Mouse (Mus musculus): ENCODE measurements around the gene Siglecf. TPM values are rescaled to one million over a fixed set of nuclear protein-coding genes. Genes with fewer than 3 reads are reported as not detected.
"Not testable (repeated sequence)": the region's sequence is repeated elsewhere in the genome, so short reads cannot be mapped to it uniquely, and the experiment has no call there.

Gene Siglecf
- polyA plus RNA-seq, 1 experiment from 2014 or later: 0.98 TPM

DNA sequence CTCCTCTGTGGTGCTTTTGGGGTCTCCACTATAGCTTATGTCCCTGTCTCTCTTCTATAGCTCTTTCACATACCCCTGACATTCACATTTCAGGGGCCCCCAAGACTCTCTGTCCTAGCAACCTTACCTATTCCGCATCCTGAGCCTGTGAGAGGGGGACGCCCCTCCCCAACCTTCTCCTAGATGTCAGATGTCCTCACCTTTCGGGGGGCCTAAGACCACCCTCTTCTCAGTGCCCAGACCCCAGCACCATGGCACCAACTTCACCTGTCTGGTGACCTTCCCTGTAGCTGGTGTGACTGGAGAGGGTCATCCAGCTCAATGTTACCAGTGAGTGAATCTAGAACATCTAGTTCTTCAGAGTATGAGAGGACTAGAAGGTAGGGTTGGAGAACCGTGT lies 6.7 kb upstream of the Siglecf start:
- Histone ChIP-seq H3K4me2 (replicated peaks; ENCODE audit: low read depth, low read length) (no peak overlapping the region), H3K36me3 (ENCODE audit: insufficient read depth, low read length) (no peaks in the 10 kb centered on the region), H3K27ac (ENCODE audit: low read length) (no peak overlapping the region), H3K27me3 (replicated peaks; ENCODE audit: insufficient read depth, low read length) (no peaks in the 10 kb centered on the region), H3K9me3 (ENCODE audit: low read length) (no peaks in the 10 kb centered on the region), H3K4me3 (ENCODE audit: low read depth, low read length) (no peak overlapping the region), H3K9ac (replicated peaks; ENCODE audit: low read depth) (no peak overlapping the region), H3K4me1 (ENCODE audit: insufficient read depth, low read depth, low read length) (no peaks in the 10 kb centered on the region)
- TF ChIP-seq EP300 (IDR thresholded peaks at IDR 0.05) (no peak), CTCF (IDR thresholded peaks at IDR 0.05) (no peak)
- 69% methylated on average over 4 of the region's 4 CpGs for WGBS
- DNase-seq (ENCODE audit: low spot score) (no peak), ATAC-seq (no peak)

DNA sequence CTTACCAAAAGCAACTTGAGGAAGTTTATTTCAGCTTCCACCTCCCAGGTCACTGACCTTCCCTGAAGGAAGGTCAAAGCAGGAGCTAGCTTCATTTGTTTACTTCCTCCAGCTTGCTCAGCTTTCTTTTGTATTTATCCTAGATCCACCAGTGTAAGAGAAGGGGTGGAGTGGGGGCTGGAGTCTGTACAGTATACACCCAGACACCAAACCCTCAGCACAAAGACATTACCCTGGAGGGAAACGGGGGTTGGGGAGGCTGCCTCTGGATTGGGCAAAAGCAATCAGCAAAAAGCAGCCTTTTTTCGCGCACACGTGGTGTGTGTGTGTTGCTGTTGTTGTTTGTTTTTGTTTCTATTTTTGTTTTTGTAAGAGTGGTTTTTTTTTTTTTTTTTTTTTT lies 5.0 kb upstream of the Siglecf start:
- H3K36me3 ChIP-seq (ENCODE audit: insufficient read depth, low read length): no peaks in the 10 kb centered on the region
- TF ChIP-seq CTCF (IDR thresholded peaks at IDR 0.05): no peak
- TF ChIP-seq EP300 (IDR thresholded peaks at IDR 0.05): no peak
- ATAC-seq: no peak

DNA sequence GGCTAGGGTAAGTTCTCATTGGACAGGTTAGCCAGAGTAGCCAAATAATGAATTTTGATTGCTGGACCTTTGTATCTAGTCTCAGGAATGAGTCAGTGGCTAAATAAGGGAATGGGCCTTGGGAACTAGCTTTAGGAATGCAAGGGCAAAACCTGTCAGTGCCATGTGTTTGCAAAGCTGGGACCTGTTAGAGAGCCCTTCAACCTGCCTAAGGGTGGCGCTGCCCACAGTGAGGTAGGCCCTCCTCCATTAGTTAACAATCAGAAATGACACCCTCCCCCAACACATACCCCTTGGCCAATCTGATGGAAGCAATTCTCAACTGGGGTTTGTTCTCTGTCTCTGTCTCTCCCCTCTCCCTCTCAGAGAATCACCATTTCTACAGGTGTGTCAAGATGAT lies 4.6 kb upstream of the Siglecf start:
- DNase-seq (ENCODE audit: low spot score) (no peak), ATAC-seq (no peak)
- Histone ChIP-seq H3K27me3 (replicated peaks; ENCODE audit: insufficient read depth, low read length) (no peaks in the 10 kb centered on the region), H3K9me3 (ENCODE audit: low read length) (no peaks in the 10 kb centered on the region), H3K27ac (ENCODE audit: low read length) (no peak overlapping the region), H3K4me1 (ENCODE audit: insufficient read depth, low read depth, low read length) (no peaks in the 10 kb centered on the region), H3K9ac (replicated peaks; ENCODE audit: low read depth) (no peak overlapping the region), H3K4me3 (ENCODE audit: low read depth, low read length) (no peak overlapping the region), H3K36me3 (ENCODE audit: insufficient read depth, low read length) (no peaks in the 10 kb centered on the region), H3K4me2 (replicated peaks; ENCODE audit: low read depth, low read length) (no peak overlapping the region)
- TF ChIP-seq CTCF (IDR thresholded peaks at IDR 0.05) (no peak), EP300 (IDR thresholded peaks at IDR 0.05) (no peak)
- 60% methylated on average over 1 of the region's 1 CpGs for WGBS

More for the DNA sequence above, 5.0 kb upstream of the Siglecf start:
- Histone ChIP-seq H3K4me3 (ENCODE audit: low read depth, low read length) (no peak overlapping the region), H3K4me1 (ENCODE audit: insufficient read depth, low read depth, low read length) (no peaks in the 10 kb centered on the region), H3K9ac (replicated peaks; ENCODE audit: low read depth) (no peak overlapping the region), H3K27me3 (replicated peaks; ENCODE audit: insufficient read depth, low read length) (no peaks in the 10 kb centered on the region), H3K27ac (ENCODE audit: low read length) (no peak overlapping the region), H3K4me2 (replicated peaks; ENCODE audit: low read depth, low read length) (no peak overlapping the region), H3K9me3 (ENCODE audit: low read length) (no peaks in the 10 kb centered on the region)
- no peak for DNase-seq (ENCODE audit: low spot score)
- 61% methylated on average over 4 of the region's 4 CpGs for WGBS

DNA sequence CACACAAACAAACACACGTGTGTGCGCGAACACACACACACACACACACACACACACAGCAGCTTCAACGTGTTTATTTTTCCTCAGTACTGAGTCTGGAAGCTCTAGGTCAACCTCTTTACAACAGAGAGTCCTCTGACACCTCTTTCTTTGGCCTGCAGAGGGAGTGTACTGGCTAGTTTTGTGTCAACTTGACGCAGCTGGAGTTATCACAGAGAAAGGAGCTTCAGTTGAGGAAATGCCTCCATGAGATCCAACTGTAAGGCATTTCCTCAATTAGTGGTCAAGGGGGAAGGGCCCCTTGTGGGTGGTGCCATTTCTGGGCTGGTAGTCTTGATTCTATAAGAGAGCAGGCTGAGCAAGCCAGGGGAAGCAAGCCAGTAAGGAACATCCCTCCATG lies 1.5 kb upstream of the Siglecf start:
- WGBS: 61% methylated on average over 5 of the region's 5 CpGs
- ATAC-seq; DNase-seq (ENCODE audit: low spot score): not testable (repeated sequence)

DNA sequence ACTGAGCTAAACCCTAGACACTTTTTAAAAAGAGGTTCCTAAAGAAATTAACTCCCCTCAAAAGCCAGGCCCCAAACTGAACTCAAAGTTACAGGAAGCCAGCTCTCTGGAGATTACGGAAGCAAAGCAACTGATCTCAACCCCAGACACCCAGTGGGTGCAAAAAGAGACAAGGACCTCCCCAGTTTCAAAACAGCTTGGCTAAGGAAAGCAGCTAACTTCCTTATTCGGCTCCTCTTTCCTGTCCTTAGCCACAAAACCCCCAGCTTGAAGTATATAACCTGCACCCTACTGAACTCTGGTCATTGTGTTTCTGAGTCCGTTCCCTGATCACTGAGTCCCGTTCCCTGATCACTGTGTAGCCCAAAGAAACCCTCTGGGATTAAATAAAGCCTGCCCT lies 2.0 kb downstream of the Siglecf start:
- Histone ChIP-seq H3K4me3 (ENCODE audit: low read depth, low read length) (no peak overlapping the region), H3K9ac (replicated peaks; ENCODE audit: low read depth) (no peak overlapping the region), H3K4me2 (replicated peaks; ENCODE audit: low read depth, low read length) (no peak overlapping the region), H3K27ac (ENCODE audit: low read length) (no peak overlapping the region), H3K36me3 (ENCODE audit: insufficient read depth, low read length) (no peaks in the 10 kb centered on the region), H3K9me3 (ENCODE audit: low read length) (no peaks in the 10 kb centered on the region), H3K4me1 (ENCODE audit: insufficient read depth, low read depth, low read length) (no peaks in the 10 kb centered on the region), H3K27me3 (replicated peaks; ENCODE audit: insufficient read depth, low read length) (no peaks in the 10 kb centered on the region)
- 63% methylated on average over 4 of the region's 4 CpGs for WGBS
- TF ChIP-seq CTCF (IDR thresholded peaks at IDR 0.05) (no peak), EP300 (IDR thresholded peaks at IDR 0.05) (no peak)
- DNase-seq (ENCODE audit: low spot score) (peak; percentile 35), ATAC-seq (no peak)

More for the DNA sequence above, 1.5 kb upstream of the Siglecf start:
- not testable (repeated sequence) for H3K36me3 ChIP-seq (ENCODE audit: insufficient read depth, low read length); H3K4me2 ChIP-seq (replicated peaks; ENCODE audit: low read depth, low read length); H3K27me3 ChIP-seq (replicated peaks; ENCODE audit: insufficient read depth, low read length); H3K27ac ChIP-seq (ENCODE audit: low read length); H3K9me3 ChIP-seq (ENCODE audit: low read length); H3K4me3 ChIP-seq (ENCODE audit: low read depth, low read length); H3K4me1 ChIP-seq (ENCODE audit: insufficient read depth, low read depth, low read length); H3K9ac ChIP-seq (replicated peaks; ENCODE audit: low read depth)
- peak; percentile 26 for TF ChIP-seq CTCF (IDR thresholded peaks at IDR 0.05)

DNA sequence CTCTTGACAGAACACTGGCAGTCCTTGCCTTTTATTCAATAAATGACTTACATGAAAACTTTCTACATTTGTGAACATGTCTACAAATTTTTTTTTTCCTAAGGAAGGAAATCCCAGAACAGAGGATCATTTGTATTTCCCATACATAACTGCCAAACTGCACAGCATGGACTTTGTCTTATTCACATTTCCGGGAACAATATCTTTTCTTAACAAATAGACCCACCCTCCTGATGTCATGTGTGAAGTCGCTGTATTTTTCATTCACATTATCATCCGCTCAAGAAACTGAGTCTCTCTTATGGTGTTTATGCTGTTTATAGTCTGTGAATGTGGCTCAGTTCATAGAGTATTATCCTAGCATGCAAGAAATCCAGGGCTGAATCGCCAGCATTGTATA lies 2.6 kb downstream of the Siglecf start:
- no peak for TF ChIP-seq EP300 (IDR thresholded peaks at IDR 0.05)
- TF ChIP-seq CTCF (IDR thresholded peaks at IDR 0.05): no peak
- no peak for ATAC-seq
- H3K9me3 ChIP-seq (ENCODE audit: low read length): no peaks in the 10 kb centered on the region
- H3K36me3 ChIP-seq (ENCODE audit: insufficient read depth, low read length): no peaks in the 10 kb centered on the region
- H3K27ac ChIP-seq (ENCODE audit: low read length): no peak overlapping the region
- no peak overlapping the region for H3K4me2 ChIP-seq (replicated peaks; ENCODE audit: low read depth, low read length)
- no peak overlapping the region for H3K9ac ChIP-seq (replicated peaks; ENCODE audit: low read depth)
- WGBS: 73% methylated on average over 4 of the region's 4 CpGs
- no peak overlapping the region for H3K4me3 ChIP-seq (ENCODE audit: low read depth, low read length)
- no peaks in the 10 kb centered on the region for H3K27me3 ChIP-seq (replicated peaks; ENCODE audit: insufficient read depth, low read length)
- no peaks in the 10 kb centered on the region for H3K4me1 ChIP-seq (ENCODE audit: insufficient read depth, low read depth, low read length)
- DNase-seq (ENCODE audit: low spot score): no peak
